Comparison of ENCODE assay signal across 1 mouse cellular context in the genomic region with DNA sequence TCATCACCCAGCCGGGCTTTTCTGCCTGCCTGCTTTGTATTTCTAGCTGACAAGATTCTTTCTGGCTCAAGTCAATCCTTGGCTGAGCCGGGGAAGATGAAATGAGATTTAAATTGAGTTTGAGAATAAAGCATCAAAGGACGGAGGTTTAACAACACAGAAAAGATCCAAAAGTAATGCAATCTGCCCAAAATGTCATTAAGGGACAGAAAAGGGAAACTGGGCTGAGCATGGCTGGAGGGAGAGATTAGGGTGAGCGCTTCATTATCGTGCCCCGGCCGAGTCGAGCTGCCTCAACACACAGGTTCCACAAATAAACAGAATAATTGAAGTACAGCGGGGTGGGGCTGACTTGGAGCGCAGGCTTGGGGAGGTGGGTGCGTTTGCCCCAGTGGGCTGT.
TF ChIP-seq lines count a peak whose summit lies in the region.

No protein-coding gene starts in this region.

TF ChIP-seq in MEL, 35 proteins besides CTCF, POLR2A, EP300 and RAD21:
- TF ChIP-seq MXI1 (IDR thresholded peaks at IDR 0.05; ENCODE audit: low read depth, low read length): peak; percentile 74
- TF ChIP-seq MYB (IDR thresholded peaks at IDR 0.05; ENCODE audit: low read depth, low read length): no peak
- no peak for TF ChIP-seq ZMIZ1 (IDR thresholded peaks at IDR 0.05; ENCODE audit: low read depth, low read length)
- TF ChIP-seq MAFK (IDR thresholded peaks at IDR 0.05; ENCODE audit: borderline replicate concordance, low read depth, low read length): no peak
- TF ChIP-seq ELF1 (IDR thresholded peaks at IDR 0.05; ENCODE audit: low read depth, low read length): no peak
- TF ChIP-seq CHD2 (IDR thresholded peaks at IDR 0.05; ENCODE audit: low read length): no peak
- TF ChIP-seq SIN3A (IDR thresholded peaks at IDR 0.05; ENCODE audit: low read length): peak; percentile 73; the same call in 1 of the 2 replicates
- no peak for TF ChIP-seq RCOR1 (IDR thresholded peaks at IDR 0.05; ENCODE audit: low read depth, low read length)
- no peak for TF ChIP-seq USF1 (IDR thresholded peaks at IDR 0.05; ENCODE audit: low read depth, low read length)
- no peak for TF ChIP-seq KAT2A (conservative IDR thresholded peaks at IDR 0.05; ENCODE audit: low read depth, low read length)
- no peak for TF ChIP-seq ZKSCAN1 (IDR thresholded peaks at IDR 0.05; ENCODE audit: low read depth, low read length)
- peak; percentile 47; the same call in 1 of the 2 replicates for TF ChIP-seq TBP (IDR thresholded peaks at IDR 0.05; ENCODE audit: low read depth, low read length)
- no peak for TF ChIP-seq SMC3 (IDR thresholded peaks at IDR 0.05; ENCODE audit: low read depth, low read length)
- TF ChIP-seq TAL1 (IDR thresholded peaks at IDR 0.05; ENCODE audit: low read length): peak; percentile 81
- no peak for TF ChIP-seq UBTF (IDR thresholded peaks at IDR 0.05; ENCODE audit: borderline replicate concordance, insufficient read depth, low read depth, low read length)
- no peak for TF ChIP-seq ZC3H11A (IDR thresholded peaks at IDR 0.05; ENCODE audit: low read depth, low read length)
- peak; percentile 69 for TF ChIP-seq HCFC1 (IDR thresholded peaks at IDR 0.05; ENCODE audit: low read depth, low read length)
- no peak for TF ChIP-seq POLR2AphosphoS2 (IDR thresholded peaks at IDR 0.05; ENCODE audit: low read length)
- 0 out of 2 replicates have a peak, but pooled peaks have one; percentile 34 for TF ChIP-seq MYC (IDR thresholded peaks at IDR 0.05; ENCODE audit: low read depth, low read length)
- TF ChIP-seq ZNF384 (IDR thresholded peaks at IDR 0.05; ENCODE audit: low read depth, low read length): no peak
- TF ChIP-seq MAZ (IDR thresholded peaks at IDR 0.05; ENCODE audit: low read depth, low read length): peak; percentile 20; the same call in 1 of the 2 replicates
- TF ChIP-seq BHLHE40 (IDR thresholded peaks at IDR 0.05; ENCODE audit: borderline replicate concordance, low read depth, low read length): no peak
- no peak for TF ChIP-seq POLR2AphosphoS5 (IDR thresholded peaks at IDR 0.05; ENCODE audit: borderline replicate concordance, low read depth, low read length)
- TF ChIP-seq JUND (IDR thresholded peaks at IDR 0.05; ENCODE audit: low read depth, low read length): no peak
- TF ChIP-seq E2F4 (IDR thresholded peaks at IDR 0.05; ENCODE audit: borderline replicate concordance, low read depth, low read length): no peak
- no peak for TF ChIP-seq USF2 (IDR thresholded peaks at IDR 0.05; ENCODE audit: borderline replicate concordance in 1 of 2, insufficient read depth in 1 of 2, low read depth in 1 of 2, low read length in 2 of 2)
- peak; percentile 26; the same call in 1 of the 2 replicates for TF ChIP-seq ETS1 (IDR thresholded peaks at IDR 0.05; ENCODE audit: low read depth, low read length)
- no peak for TF ChIP-seq MEF2A (IDR thresholded peaks at IDR 0.05; ENCODE audit: extremely low read depth, insufficient replicate concordance, low read depth, low read length, poor library complexity, severe bottlenecking)
- TF ChIP-seq GABPA (IDR thresholded peaks at IDR 0.05; ENCODE audit: low read depth, low read length): no peak
- TF ChIP-seq TCF12 (IDR thresholded peaks at IDR 0.05; ENCODE audit: low read depth, low read length): peak; percentile 83
- TF ChIP-seq NRF1 (IDR thresholded peaks at IDR 0.05; ENCODE audit: insufficient read depth, low read depth, low read length, poor library complexity, severe bottlenecking): 0 out of 2 replicates have a peak, but pooled peaks have one; percentile 11
- no peak; the same call in 1 of the 2 replicates for TF ChIP-seq NELFE (IDR thresholded peaks at IDR 0.05; ENCODE audit: low read depth, low read length)
- no peak for TF ChIP-seq CHD1 (IDR thresholded peaks at IDR 0.05; ENCODE audit: low read depth, low read length)
- TF ChIP-seq MAX (IDR thresholded peaks at IDR 0.05; ENCODE audit: low read length): no peak; the same call in 1 of the 2 replicates
- TF ChIP-seq GATA1 (IDR thresholded peaks at IDR 0.05; ENCODE audit: low read depth, low read length): peak; percentile 76
